Mouse (Mus musculus): Measurements from ENCODE around the gene Myh15.
"Not testable (repeated sequence)": the region's sequence is repeated elsewhere in the genome, so short reads cannot be mapped to it uniquely, and the experiment has no call there.

Myh15 gene

DNA sequence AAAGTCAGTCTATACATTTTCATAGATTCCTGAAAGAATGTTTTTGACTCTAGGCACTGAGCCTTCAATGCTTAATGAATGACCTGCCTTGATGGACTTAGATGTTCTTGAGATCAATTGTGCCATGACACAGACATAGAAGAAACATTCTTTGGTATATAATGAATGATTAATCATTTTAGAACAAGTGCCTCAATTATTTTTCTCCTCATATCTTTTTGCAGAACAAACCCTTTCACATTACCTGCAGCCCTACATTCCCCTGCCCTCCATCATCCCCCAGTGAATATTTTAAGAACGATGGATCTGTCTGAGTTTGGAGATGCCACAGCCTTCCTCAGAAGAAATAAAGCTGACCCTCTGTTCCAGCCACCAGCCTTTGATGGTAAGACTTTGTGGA lies at the start of gene Myh15:
Gene Myh15 (plus strand): TSS at position 301 of the 400 bp plus-strand sequence.
- DNase-seq = no peak

DNA sequence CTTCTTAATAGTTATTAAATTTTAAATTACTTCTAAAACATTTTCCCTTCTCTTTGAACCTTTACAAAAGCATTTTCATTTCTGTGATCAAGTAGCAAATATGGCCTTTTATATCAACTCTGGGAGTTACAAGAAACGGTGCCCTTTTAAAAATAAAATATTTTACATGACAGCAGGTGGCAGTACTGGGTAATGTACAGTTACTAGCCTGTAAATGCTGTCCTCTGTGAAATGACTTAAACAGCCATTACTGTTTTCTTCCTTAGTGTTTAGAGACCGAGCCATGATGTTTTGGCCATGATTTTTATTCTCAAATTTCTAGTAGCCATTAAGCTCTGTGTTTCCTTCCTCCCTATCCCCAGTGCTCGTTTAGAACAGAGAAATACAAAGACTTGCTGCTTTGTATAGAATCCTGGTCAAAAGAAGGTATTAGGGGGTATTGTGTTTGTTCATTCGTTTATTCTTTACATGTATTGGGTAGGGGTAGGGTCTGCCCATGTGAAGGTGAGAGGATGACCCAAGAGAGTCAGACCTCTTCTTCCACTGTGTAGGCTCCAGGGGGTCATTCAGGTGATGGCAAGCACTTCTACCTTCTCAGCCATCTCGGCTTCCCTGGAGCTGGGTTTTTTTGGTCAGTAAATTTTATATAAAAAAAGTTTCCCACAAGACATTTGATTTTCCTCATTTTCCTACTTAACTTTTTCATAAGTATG lies 40.5 kb upstream of the Myh15 start:
- DNase-seq = no peak

DNA sequence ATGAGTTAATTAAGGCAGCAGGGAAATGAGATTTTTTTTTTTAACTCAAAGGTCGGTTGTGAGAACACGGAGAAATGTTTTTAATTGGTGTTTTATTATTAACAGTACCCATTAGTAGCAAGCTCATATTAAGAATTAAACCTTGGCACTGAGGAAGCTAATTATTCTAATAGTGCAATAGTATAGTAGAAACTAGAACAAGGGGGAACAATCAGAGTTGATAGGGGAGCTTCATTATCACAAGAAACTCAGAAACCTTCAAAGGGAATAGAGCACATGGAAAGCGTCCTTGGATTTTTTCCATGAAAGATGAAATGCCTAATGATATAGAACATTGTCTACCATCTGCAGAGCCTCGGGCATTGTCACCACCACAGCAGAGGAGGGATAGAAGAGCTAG lies 21.4 kb upstream of the Myh15 start:
- DNase-seq = no peak

DNA sequence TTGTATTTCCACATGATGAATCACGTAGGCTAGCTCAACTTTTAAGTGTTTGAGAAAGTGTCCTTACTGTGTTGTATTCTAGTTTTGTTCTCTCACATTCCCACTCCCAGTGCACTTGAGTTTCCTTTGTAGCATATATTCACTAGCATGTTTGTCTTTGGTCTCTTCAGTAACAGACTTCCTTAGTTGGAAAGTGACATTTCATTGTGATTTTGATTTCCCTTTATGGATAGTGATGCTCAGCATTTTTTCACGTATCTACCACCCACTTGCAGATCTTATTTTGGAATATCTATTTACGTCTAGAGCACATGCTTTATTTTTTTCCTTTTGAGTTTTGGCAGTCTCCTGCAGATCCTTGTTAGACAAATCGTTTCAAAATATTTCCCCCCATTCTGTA lies 19.5 kb upstream of the Myh15 start:
- no peak for DNase-seq

DNA sequence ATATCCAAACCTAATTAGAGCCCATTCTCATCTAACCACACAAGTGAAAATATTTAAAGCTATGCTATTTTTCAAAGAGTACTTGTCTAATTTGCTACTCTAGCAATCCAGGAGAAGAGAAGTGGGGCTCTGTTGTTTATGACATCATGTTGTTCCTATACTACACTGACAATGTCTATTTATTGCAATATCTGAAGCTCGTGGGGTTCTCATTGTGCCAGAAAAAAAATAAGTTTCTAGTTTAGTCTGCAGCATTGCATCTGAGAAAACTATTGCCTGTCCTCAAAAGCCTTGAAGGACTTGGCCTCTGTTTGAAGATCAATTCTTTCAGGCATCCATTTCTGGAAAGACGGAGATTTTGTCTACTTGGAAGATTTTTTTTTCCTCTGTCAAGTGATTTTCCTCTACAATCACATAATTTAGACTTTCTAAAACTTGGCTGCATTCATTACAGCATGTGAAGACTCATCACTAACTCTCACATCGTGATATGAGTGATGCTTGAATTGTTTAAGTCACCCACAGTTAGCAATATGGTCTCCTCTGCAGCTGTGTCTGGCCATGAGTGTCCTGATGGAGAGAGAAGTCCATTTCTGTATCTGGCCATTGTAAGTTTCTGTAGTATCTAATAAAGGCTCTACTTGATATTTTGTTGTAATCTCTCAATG lies 16.6 kb upstream of the Myh15 start:
- no peak for DNase-seq

DNA sequence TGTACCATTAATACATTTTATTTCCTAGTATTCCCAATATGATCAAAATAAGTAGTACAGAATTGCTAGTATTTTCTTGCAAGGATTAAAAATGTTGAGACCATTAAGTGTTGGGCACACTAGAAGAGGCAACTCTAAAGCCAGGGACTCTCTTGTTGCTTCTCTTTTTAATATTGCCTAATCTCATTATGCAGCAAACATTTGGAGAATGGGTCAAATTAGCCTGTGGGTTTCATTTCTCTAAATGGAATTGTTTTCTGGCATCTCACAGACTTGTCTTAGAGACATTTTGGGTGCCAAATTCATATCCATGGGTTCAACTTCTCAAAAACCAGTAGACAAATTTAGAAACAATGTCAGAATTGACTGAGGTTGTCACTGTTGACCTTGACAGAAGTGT lies 8.1 kb upstream of the Myh15 start:
- no peak for DNase-seq

DNA sequence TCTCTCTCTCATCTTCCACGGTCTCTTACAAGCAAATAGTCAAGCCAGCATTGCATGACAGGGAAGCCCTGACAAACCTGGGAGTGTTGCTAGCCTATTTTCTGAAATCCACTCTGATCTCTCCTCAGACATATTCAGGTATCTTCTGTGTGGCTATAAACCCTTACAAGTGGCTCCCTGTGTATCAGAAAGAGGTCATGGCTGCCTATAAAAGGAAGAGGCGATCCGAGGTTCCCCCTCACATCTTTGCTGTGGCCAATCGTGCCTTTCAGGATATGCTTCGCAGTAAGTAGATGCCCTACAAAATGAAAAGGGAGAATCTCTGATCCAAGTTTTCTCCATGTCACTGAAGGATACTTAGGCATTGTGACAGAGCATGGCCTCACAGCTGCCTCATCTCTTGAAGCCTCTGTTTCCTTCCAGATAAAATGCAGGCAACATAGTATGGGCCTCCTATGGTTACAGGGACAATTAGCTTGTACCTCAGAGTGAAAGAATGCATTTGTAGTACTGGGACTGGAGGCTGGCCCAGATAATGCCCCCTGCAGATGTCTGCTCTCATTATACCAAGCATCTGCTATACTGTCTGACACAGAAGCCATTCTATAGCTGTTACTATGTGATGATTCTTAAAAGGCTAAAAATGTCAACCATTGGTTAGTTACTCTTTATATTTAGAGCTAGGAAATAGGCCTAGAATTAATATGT lies 12.1 kb downstream of the Myh15 start:
- DNase-seq = no peak

DNA sequence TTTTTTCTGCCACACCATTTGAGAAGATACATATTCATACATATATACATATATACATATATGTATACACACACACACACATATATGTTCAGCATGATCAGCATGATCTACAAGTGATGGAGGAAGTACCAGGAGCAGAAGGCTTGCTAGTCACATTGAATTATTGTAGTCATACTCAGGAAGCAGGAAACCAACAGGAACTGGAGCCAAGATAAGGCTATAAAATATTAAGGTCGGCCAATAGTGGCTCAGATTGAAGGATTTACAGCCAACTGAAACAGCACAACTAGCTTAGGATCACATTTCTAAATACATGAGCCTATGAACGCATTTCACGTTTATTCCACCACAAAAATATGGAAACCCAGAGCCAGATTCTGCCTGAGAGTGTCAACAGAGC lies 14.0 kb downstream of the Myh15 start:
- no peak for DNase-seq

DNA sequence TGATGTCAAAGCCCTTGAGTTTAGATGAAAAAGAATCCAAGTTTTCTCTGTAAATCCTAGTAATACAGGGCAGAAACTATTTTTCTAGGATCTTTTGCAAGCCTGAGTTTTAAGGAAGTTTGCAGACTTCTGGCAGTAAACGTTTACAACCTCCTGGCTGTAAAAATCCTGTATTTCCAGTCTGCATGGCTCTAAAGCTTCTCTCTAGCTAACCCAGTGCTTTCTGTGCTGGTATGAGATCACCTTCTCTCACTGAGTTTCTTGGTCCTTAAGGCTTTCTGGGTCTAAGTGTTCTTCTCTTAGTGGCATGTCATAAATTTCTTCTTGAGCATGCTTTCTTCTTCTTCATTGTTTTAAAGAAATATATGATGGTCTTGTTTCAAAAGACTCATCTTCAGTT lies 70.7 kb downstream of the Myh15 start:
- no peak for DNase-seq

DNA sequence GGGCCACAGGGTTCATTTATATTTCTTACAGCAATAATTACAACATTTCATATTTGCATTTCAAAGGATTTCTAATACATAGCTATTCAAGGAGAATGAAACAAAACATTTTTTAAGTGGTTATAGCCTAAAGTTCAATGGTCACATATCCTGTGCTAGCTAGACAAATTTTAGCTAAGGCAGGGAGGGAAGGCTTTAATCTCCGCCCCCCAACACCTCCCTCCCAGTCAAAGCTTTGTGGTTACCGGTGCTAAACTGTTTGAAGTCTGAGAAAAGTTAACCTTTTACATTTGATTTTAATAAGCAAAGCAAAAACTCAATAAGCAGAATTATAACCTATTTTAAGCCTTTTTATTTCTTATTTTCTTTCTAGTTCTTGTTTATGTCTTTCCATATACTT lies 98.9 kb downstream of the Myh15 start:
- no peak for DNase-seq

DNA sequence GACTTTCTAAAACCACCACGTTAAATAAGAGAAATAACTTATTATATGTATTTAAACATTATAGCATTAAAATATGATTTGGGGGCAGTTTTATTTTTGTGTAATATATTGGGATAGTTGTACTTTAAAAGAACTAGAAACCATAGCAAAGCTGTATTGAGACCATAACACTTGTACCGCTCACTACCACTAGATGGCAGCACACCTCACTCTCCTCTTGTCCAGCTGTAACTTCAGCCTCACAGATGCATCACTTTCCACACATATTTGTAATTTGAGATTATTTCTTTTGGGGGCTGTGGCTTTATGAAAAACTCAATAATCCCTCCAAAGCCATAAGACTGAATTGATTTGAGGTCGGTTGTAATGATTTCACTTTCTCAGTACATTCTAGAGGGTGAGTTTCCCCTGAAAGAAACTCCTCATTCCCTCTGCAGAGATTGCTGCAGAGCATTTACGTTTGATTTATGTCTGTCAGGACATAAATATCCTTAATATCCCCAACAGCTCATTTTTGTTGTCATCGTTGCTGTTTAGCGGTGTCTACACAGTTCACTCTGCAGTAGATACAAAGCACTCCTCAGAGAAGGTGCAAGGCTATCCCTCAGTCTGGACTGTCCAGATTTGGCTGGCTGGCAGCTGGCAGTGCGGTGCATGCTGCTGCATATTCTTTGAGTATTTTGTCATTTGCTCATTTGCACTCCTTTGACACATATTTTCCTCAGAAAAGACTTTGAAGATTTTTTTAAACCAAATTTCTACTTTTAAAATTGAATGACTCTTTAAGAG lies 107.3 kb downstream of the Myh15 start:
- DNase-seq = peak; percentile 80

DNA sequence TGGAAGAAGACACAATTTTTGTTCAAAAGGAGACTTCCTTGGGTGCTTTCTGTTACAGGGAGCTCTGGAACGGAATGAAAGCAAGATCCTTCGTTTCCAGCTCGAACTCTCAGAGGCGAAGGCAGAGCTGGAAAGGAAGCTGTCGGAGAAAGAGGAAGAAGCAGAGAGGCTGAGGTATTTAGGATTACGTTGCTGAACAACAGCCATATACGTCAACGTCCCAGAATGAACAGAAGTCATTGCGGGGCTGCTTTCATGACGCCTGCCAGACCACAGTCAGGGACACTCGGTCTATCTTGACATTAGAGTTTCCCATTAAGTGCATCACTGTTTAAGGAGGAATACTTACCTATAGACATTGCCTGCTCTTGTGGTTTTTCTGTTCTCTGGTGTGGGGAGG lies 108.4 kb downstream of the Myh15 start:
- no peak for DNase-seq

DNA sequence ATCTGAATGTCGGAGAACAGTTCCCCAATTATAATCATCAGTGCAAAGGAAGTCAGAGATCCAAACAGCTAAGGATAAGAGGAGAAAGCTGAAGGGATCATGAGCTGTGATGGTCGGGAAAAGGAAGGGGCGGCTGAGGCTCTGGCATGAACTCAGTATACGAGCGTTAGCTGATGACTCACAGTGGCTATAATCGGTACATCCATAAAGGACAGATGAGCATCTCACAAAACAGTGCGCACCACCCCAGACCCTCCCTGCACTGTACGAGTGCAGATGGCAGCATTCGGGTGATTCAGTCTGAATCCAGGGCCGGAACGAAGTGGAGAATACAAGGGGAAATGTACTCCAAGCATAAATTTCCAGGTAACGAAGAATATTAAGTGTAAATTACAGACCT lies 110.0 kb downstream of the Myh15 start:
- DNase-seq = peak; percentile 5

DNA sequence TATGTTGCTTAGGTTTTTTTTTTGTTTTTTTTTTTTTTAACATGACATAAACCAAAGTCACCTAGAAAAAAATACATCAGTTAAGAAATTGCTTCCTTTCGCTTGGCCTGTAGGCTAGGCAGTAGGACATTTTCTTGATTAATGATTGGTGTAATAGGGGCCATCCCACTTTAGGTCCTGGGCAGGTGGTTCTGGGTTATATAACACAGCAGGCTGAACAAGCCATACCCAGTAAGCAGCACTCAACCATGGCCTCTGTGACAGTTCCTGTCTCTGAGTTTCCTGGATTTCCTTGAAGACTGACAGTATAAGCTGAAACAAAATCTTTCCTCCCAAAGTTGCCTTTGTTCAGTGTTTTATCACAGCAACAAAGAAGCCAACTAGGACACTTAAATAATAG lies 117.8 kb downstream of the Myh15 start:
- DNase-seq = no peak

DNA sequence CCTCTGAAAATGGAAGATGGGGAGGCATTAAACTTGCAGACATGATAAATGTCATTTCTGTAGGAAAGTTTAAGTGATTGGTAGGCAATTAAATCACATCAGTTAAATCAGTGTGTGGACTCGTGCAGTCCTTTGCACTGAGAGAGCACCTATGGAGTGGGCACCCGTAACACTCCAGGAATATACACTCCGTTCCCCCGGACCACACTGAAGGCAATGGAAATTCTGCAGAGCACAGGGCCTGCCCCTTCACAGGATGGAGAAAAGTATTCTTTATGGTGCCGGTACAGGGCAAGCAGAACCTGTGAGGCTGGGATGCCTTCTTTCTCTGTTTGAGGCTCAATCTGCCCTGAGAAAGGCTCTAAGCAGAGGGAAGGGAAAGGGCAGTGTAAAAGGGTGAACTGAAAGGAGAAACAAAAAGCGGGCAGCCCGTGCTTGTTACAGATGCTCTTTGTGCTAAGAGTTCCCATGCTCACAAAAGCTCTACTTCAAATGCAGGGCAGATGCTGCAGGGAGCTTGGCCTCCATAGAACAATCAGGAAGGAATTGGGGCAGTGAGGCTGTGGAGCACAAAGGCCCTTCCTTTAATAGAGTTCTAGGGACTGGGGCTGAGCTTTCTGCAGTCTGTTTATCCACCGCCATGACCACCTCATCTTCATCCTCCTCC lies 118.6 kb downstream of the Myh15 start:
- DNase-seq = no peak

DNA sequence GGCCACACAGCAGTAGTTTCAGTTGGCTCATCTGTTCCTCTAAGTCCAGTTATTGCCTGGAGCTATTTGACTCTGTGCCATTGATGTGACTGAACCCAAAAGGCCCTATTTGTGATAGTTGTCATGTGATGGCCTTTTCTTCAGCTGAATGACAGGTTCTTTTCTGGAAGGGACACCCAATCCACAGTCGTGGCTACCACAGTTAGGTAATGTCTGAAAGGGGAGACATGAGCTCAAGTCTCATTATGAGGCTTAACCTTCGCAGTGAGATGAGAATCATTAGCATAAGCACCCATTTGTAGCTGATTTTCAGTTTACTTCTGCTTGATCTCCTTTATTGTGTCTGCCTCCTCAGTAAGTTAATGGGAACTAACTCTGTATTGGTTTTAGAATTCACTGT lies 136.2 kb downstream of the Myh15 start:
- no peak for DNase-seq

DNA sequence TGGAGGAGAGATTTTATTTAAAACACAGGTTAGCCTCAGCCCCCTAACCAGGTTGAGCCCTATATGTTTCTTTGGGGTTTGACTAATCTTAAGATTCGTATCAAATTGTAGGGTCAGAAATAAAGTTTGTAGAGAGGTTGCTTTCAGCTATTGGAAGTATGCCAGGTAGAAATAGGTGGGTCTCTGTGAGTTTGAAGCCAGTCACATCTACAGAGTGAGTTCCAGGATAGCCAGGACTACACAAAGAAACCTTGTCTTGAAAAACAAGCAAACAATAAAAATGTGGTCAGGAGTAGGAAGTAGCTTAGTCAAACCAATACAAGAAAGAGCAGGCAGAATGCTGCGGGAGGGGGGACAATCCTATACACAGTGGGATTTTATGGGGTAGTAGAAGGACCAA lies 136.7 kb downstream of the Myh15 start:
- no peak for DNase-seq

DNA sequence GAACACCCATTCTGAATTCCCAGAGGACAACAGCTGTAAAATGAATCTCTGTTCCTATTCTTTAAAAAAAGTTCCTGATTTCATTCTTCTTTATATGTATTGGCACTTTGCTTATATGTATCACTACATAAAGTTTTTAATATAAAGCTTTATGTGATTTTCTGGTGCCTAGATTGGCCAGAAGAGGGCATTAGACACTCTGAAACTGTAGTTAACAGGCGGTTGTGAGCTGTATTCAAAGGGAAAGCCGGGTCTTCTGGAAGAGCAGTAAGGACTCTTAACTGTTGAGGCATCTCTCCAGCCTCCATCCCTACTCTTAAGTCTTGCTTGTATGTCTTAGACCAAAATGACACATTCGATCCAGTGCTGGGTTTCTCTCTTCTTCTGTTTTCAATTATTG lies 139.0 kb downstream of the Myh15 start:
- DNase-seq = no peak

DNA sequence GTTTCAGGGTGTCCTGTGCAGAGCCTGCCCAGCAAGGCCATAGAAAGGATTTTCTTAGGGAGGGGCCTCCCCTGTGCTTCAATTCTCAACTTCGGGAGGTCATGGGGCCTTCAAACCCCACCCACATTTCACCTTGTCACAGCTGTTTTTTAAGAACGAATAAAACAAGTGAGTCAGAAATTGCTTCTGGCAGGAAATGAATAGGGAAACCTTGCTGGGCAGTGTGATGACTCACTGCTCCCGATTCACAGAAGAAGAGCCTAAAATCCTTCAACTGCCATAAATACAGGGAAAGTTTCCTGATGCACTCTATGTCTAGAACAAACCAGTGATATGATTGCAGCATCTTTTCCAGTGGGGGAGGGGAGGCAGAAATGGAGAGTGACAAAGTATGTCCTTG lies 140.7 kb downstream of the Myh15 start:
- no peak for DNase-seq

DNA sequence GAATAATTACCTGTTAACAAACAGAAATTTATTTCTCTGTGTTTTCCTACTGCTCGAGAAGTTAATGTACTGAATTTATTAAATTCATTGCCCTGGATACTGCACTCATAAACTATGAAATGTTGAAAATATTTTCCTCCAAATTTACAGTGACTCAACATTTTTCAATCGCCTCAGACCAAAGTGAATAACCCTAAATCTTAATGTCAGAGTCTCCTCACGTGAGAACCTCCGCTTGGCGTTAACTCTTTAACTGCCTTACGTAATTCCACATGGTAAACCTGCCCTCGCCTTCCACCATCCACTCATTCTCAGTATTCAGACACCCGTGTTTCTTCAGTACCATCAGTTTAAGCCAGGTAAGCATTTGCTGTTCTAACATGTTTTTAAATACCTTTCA lies 166.4 kb downstream of the Myh15 start:
- no peak for DNase-seq

DNA sequence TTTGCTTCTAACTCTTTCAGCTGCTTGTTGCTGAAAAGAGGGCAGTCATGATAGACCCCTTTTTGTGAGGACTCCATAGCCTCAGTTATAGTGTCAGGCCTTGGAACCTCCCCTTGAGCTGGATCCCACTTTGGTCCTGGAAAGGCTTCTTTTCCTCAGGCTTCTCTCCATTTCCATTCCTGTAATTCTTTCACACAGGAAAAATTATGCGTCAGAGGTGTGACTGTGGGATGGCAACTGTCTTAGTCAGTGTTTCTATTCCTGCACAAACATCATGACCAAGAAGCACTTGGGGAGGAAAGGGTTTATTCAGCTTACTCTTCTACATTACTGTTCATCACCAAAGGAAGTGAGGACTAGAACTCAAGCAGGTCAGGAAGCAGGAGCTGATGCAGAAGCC lies 186.2 kb downstream of the Myh15 start:
- DNase-seq = not testable (repeated sequence)
